Comparison of ENCODE assay signal across 8 mouse cellular contexts in the genomic region with DNA sequence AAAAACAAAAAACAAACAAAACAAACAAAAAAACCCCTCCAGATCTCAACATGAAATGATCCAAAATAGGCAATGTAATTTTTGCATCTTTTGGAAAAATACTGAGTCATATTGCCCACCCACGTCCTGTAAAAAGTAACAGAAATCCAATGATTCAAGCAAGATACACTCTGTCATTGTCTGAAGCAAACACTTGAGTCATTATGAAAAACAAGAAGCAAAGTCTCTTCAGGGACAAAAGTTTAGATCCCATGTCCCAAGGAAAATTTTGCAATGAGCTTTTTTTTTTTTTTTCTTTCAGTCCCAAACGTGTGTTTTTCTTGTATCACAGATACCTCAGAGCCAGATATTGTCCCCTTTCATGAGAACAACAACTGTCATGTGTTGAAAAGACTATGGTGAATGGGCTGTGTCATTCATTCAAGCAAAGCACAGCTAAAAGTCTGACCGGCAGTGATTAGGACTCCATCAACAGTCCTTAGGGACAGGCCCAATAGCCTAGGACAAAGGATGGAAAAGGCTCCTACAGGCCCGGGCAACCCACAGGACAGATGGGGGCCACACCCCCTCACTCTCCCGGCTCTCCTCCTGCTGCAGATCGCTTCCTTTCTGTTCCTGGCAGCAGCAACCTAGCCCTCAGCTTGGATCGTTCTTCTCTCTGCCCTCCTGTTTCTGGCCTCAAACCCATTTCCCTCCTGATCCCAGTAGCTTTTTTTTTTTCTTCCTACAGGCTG. TPM values are rescaled to one million over a fixed set of nuclear protein-coding genes. Genes with fewer than 3 reads are reported as not detected.
A peak's percentile ranks its signal among the peaks of the same experiment; 100 is the strongest.
DNase-seq lines count a peak whose midpoint lies in the region; ATAC-seq lines count a peak whose summit lies in the region.

No protein-coding gene starts in this region.

- peak overlapping the region; percentile 24 for H3K9ac ChIP-seq in neural tube, embryonic 11.5 days (ENCODE audit: low read length)
- H3K9ac ChIP-seq in neural tube, embryonic 15.5 days (replicated peaks): no peak overlapping the region
- peak overlapping the region; percentile 9; the same call in 1 of the 2 replicates for H3K9ac ChIP-seq in heart, embryonic 14.5 days (ENCODE audit: low read length)
- peak overlapping the region; percentile 5; the same call in 1 of the 2 replicates for H3K9ac ChIP-seq in stomach, embryonic 16.5 days (ENCODE audit: low read length)

- peak; percentile 32 for DNase-seq in cerebellum, adult 11-12 months
- no peak for DNase-seq in cerebellum, adult 9-10 months
- no peak for DNase-seq in neural tube, embryonic 11.5 days (ENCODE audit: low spot score)
- no peak for DNase-seq in urinary bladder, postnatal 14 days (ENCODE audit: low spot score)
- no peak for DNase-seq in thymus, postnatal 14 days

- H3K4me3 ChIP-seq in neural tube, embryonic 11.5 days (ENCODE audit: low read depth, low read length): no peak overlapping the region
- no peak overlapping the region for H3K4me3 ChIP-seq in neural tube, embryonic 15.5 days (replicated peaks)
- H3K4me3 ChIP-seq in heart, embryonic 14.5 days (ENCODE audit: control insufficient read depth in 1 of 2, insufficient read depth in 1 of 2, low read depth in 1 of 2, low read length in 2 of 2): no peak overlapping the region
- H3K4me3 ChIP-seq in stomach, embryonic 16.5 days (replicated peaks; ENCODE audit: low read length): no peak overlapping the region

- H3K36me3 ChIP-seq in neural tube, embryonic 11.5 days (ENCODE audit: control insufficient read depth, insufficient read depth, low read length): no peaks in the 10 kb centered on the region
- H3K36me3 ChIP-seq in neural tube, embryonic 15.5 days: no peaks in the 10 kb centered on the region
- no peaks in the 10 kb centered on the region for H3K36me3 ChIP-seq in heart, embryonic 14.5 days (ENCODE audit: control insufficient read depth, insufficient read depth, low read length)
- no peaks in the 10 kb centered on the region for H3K36me3 ChIP-seq in stomach, embryonic 16.5 days (ENCODE audit: control insufficient read depth, insufficient read depth, low read length)

- H3K9me3 ChIP-seq in neural tube, embryonic 11.5 days (ENCODE audit: control insufficient read depth, low read length): no peaks in the 10 kb centered on the region
- H3K9me3 ChIP-seq in neural tube, embryonic 15.5 days (replicated peaks): no peaks in the 10 kb centered on the region
- H3K9me3 ChIP-seq in heart, embryonic 14.5 days (ENCODE audit: control insufficient read depth, low read length): no peaks in the 10 kb centered on the region
- H3K9me3 ChIP-seq in stomach, embryonic 16.5 days (replicated peaks; ENCODE audit: control insufficient read depth, low read length): no peaks in the 10 kb centered on the region

- 22% methylated on average over 7 of the region's 7 CpGs for WGBS in neural tube, embryonic 11.5 days
- WGBS in neural tube, embryonic 15.5 days: 14% methylated on average over 7 of the region's 7 CpGs
- 27% methylated on average over 7 of the region's 7 CpGs for WGBS in heart, embryonic 14.5 days
- 25% methylated on average over 7 of the region's 7 CpGs for WGBS in stomach, embryonic 16.5 days

- peaks cover 5% of the 10 kb centered on the region; the same call in 1 of the 2 replicates for H3K4me1 ChIP-seq in neural tube, embryonic 11.5 days (ENCODE audit: control insufficient read depth, insufficient read depth, low read length)
- peaks cover 6% of the 10 kb centered on the region for H3K4me1 ChIP-seq in neural tube, embryonic 15.5 days
- H3K4me1 ChIP-seq in heart, embryonic 14.5 days (ENCODE audit: control insufficient read depth in 2 of 2, insufficient read depth in 2 of 2, low read length in 2 of 2): 0 out of 4 replicates have a peak, but pooled peaks cover 0 to 6% of the 10 kb centered on the region in 2 experiments
- H3K4me1 ChIP-seq in stomach, embryonic 16.5 days (ENCODE audit: control insufficient read depth, insufficient read depth, low read length): 0 out of 2 replicates have a peak, but pooled peaks cover 4% of the 10 kb centered on the region

- no peak for ATAC-seq in neural tube, embryonic 11.5 days (ENCODE audit: insufficient read depth, low FRiP score, low TSS enrichment)
- ATAC-seq in neural tube, embryonic 15.5 days (ENCODE audit: low FRiP score): no peak
- no peak for ATAC-seq in heart, embryonic 14.5 days (ENCODE audit: insufficient number of reproducible peaks, insufficient read depth, low FRiP score, low read depth)
- no peak for ATAC-seq in stomach, embryonic 16.5 days (ENCODE audit: insufficient read depth, low FRiP score)

- 0 out of 2 replicates have a peak overlapping the region, but pooled peaks have one; percentile 13 for H3K4me2 ChIP-seq in neural tube, embryonic 11.5 days (ENCODE audit: low read depth)
- no peak overlapping the region for H3K4me2 ChIP-seq in neural tube, embryonic 15.5 days
- peak overlapping the region; percentile 22; the same call in 1 of the 2 replicates for H3K4me2 ChIP-seq in heart, embryonic 14.5 days (ENCODE audit: low read length)
- no peak overlapping the region for H3K4me2 ChIP-seq in stomach, embryonic 16.5 days (ENCODE audit: low read depth, low read length)

- no peaks in the 10 kb centered on the region for H3K27me3 ChIP-seq in neural tube, embryonic 11.5 days (ENCODE audit: control insufficient read depth, insufficient read depth, low read length)
- H3K27me3 ChIP-seq in neural tube, embryonic 15.5 days (replicated peaks): no peaks in the 10 kb centered on the region
- H3K27me3 ChIP-seq in heart, embryonic 14.5 days (ENCODE audit: control insufficient read depth, insufficient read depth, low read length): no peaks in the 10 kb centered on the region
- H3K27me3 ChIP-seq in stomach, embryonic 16.5 days (ENCODE audit: control insufficient read depth, insufficient read depth, low read length): no peaks in the 10 kb centered on the region

- H3K27ac ChIP-seq in neural tube, embryonic 11.5 days (ENCODE audit: low read depth, low read length): 0 out of 2 replicates have a peak overlapping the region, but pooled peaks have one; percentile 35
- H3K27ac ChIP-seq in neural tube, embryonic 15.5 days (replicated peaks): no peak overlapping the region
- H3K27ac ChIP-seq in heart, embryonic 14.5 days (replicated peaks in 1 of 2; ENCODE audit: control insufficient read depth in 1 of 2, insufficient read depth in 1 of 2, low read depth in 2 of 2, low read length in 2 of 2): no peak overlapping the region
- no peak overlapping the region; the same call in 1 of the 2 replicates for H3K27ac ChIP-seq in stomach, embryonic 16.5 days (ENCODE audit: low read length)

RNA-seq across cellular contexts. Expression of gene Kdm7a, which starts 19.5 kb away (rescaled TPM):
- 18.5 and 19.7 TPM in 2 replicates for polyA plus RNA-seq in neural tube, embryonic 11.5 days (2014; fragmentation: Nextera tagmentation; extraction: Ambion mirVana)
- polyA plus RNA-seq in neural tube, embryonic 15.5 days (2015; fragmentation: Nextera tagmentation; extraction: Ambion mirVana): 3.9 and 4.1 TPM in 2 replicates
- polyA plus RNA-seq in heart, embryonic 14.5 days (2014; fragmentation: Nextera tagmentation; extraction: Ambion mirVana): 6.5 and 7.1 TPM in 2 replicates
- polyA plus RNA-seq in stomach, embryonic 16.5 days (2015; fragmentation: Nextera tagmentation; extraction: Ambion mirVana): 5.6 and 6.6 TPM in 2 replicates

Comparison
In these comparisons a context has a peak if more than half of its experiments do, and no peak if none do; other contexts are left out.
1. H3K4me2 ChIP-seq: peak in neural tube, embryonic 11.5 days (single experiment) and heart, embryonic 14.5 days (single experiment); none in neural tube, embryonic 15.5 days (single experiment) and stomach, embryonic 16.5 days (single experiment).